Mouse (Mus musculus) embryonic facial prominence, embryonic 11.5 days (tissue): Measurements from ENCODE around the gene Myo1d. TPM values are rescaled to one million over a fixed set of nuclear protein-coding genes. Genes with fewer than 3 reads are reported as not detected.

ENCODE experiments used
- ATAC-seq: fragments of 200-750 bp; cut with Nextera tagmentation; replicated peaks from 2 replicates; pipeline ENCODE4 v1.8.0; 2017; ENCODE audit warnings: low read depth; ENCODE audit not compliant: insufficient number of reproducible peaks, low FRiP score, low TSS enrichment
- DNase-seq: peaks from one replicate; pipeline ENCODE4 v3.0.0-alpha.2; 2015; ENCODE audit warnings: low spot score
- H3K27ac ChIP-seq: fragments of 300-500 bp; sonication (generic); replicated peaks from 2 replicates; pipeline ENCODE4 v1.5.1; 2014; ENCODE audit warnings: mild to moderate bottlenecking, low read depth, low read length, control low read depth
- H3K27me3 ChIP-seq: fragments of 300-500 bp; sonication (generic); 2 replicates; pipeline ENCODE4 v1.6.1; 2014; ENCODE audit warnings: mild to moderate bottlenecking, low read length, moderate library complexity, mixed read lengths; ENCODE audit not compliant: control insufficient read depth, insufficient read depth
- H3K36me3 ChIP-seq: fragments of 300-500 bp; sonication (generic); replicated peaks from 2 replicates; pipeline ENCODE4 v1.6.1; 2014; ENCODE audit warnings: low read depth, mild to moderate bottlenecking, low read length, moderate library complexity, mixed read lengths; ENCODE audit not compliant: control insufficient read depth, insufficient read depth
- H3K4me1 ChIP-seq: fragments of 300-500 bp; sonication (generic); 2 replicates; pipeline ENCODE4 v1.6.1; 2014; ENCODE audit warnings: low read length, mixed read lengths; ENCODE audit not compliant: control insufficient read depth, insufficient read depth
- H3K4me2 ChIP-seq: fragments of 300-500 bp; sonication (generic); 2 replicates; pipeline ENCODE4 v1.6.1; 2014; ENCODE audit warnings: low read depth, mild to moderate bottlenecking, control low read depth, low read length, moderate library complexity
- H3K4me3 ChIP-seq: fragments of 300-500 bp; sonication (generic); 2 replicates; pipeline ENCODE4 v1.5.1; 2014; ENCODE audit warnings: low read depth, low read length, control low read depth
- H3K9ac ChIP-seq: fragments of 300-500 bp; sonication (generic); replicated peaks from 2 replicates; pipeline ENCODE4 v1.6.1; 2014; ENCODE audit warnings: mild to moderate bottlenecking, control low read depth, low read length
- H3K9me3 ChIP-seq: fragments of 300-500 bp; sonication (generic); replicated peaks from 2 replicates; pipeline ENCODE4 v1.6.1; 2016; ENCODE audit warnings: mild to moderate bottlenecking, low read length, inconsistent platforms, mixed read lengths; ENCODE audit not compliant: control insufficient read depth
- WGBS: fragments of 180-500 bp; shearing (Covaris S2); extraction: QIAGEN DNeasy Blood & Tissue Kit; methylation state at CpG from one replicate; pipeline ENCODE4 v1.1.7; 2014; 5-methylcytosine and 5-hydroxymethylcytosine counted together
- polyA plus RNA-seq: library from polyadenylated mRNA; unstranded; fragments of >200 nt; fragmentation: Nextera tagmentation; extraction: Ambion mirVana; gene quantifications from 2 replicates; pipeline ENCODE4 v1.2.1, GENCODE M21; 2014

The Myo1d gene
- polyA plus RNA-seq, 1 experiment from 2014 or later = 5.7 TPM

- peak within 1 kb of the TSS; percentile 86 for H3K9ac ChIP-seq
- H3K9me3 ChIP-seq = no peaks in the 10 kb centered on the region
- peak within 1 kb of the TSS; percentile 92 for H3K4me2 ChIP-seq
- WGBS = under 1% methylated on average over 50 of the region's 54 CpGs
- ATAC-seq = peak; percentile 83
- H3K36me3 ChIP-seq = peaks cover 5% of the 10 kb centered on the region
- H3K27me3 ChIP-seq = no peaks in the 10 kb centered on the region
- peak within 1 kb of the TSS; percentile 87 for H3K27ac ChIP-seq
- peak within 1 kb of the TSS; percentile 67 for H3K4me3 ChIP-seq
- DNase-seq = peak; percentile 59
- no peaks in the 10 kb centered on the region; the same call in 1 of the 2 replicates for H3K4me1 ChIP-seq
These were observed 30.4 kb upstream of the Myo1d start, which contains the start of gene Tmem98 for GRCm38 (mm10) chr11:80809993-80810821. Tmem98 (plus strand) TSS chr11:80810175.

GRCm38 (mm10) chr11:80809666-80809992 is 29.8 kb upstream of the Myo1d start:
- ATAC-seq (peak; percentile 40; the same call in 1 of the 2 replicates), DNase-seq (peak; percentile 36)
- Histone ChIP-seq H3K4me2 (peak overlapping the region; percentile 92), H3K27me3 (no peaks in the 10 kb centered on the region), H3K4me1 (no peaks in the 10 kb centered on the region; the same call in 1 of the 2 replicates), H3K9ac (peak overlapping the region; percentile 86), H3K36me3 (peaks cover 3% of the 10 kb centered on the region), H3K27ac (peak overlapping the region; percentile 87), H3K9me3 (no peaks in the 10 kb centered on the region), H3K4me3 (peak overlapping the region; percentile 67)
- WGBS = 24% methylated on average over 5 of the region's 6 CpGs

DNA sequence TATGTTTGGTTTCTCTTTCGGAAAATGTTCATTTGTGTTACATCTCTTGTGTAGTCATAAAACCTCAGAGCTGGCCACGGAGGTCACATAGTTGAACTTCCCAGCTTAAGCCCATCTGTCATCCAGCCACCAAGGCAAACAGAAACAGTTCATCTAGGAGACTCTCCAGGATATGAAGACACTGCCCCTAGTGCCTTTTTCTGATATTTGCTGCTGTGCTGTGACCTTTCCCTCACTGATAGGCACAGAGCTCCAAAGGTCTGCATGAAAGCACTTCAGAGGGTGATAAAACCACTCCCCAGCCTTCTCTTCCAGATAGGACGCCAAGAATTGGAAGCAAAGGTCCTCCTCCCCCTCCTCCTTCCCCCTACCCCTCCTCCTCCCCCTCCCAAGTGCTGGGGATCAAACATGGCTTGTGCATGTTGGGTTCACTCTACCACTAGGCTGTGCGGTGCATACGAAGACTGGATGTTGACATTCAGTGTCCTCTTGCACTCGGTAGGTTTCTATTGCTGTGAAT is 28.8 kb upstream of the Myo1d start:
- H3K27me3 ChIP-seq = no peaks in the 10 kb centered on the region
- no peak overlapping the region for H3K9ac ChIP-seq
- no peak overlapping the region for H3K27ac ChIP-seq
- WGBS = 75% methylated on average over 6 of the region's 6 CpGs
- no peaks in the 10 kb centered on the region; the same call in 1 of the 2 replicates for H3K4me1 ChIP-seq
- ATAC-seq (no peak), DNase-seq (no peak)
- no peak overlapping the region for H3K4me2 ChIP-seq
- no peak overlapping the region for H3K4me3 ChIP-seq
- no peaks in the 10 kb centered on the region for H3K9me3 ChIP-seq
- peaks cover 3% of the 10 kb centered on the region; the same call in 1 of the 2 replicates for H3K36me3 ChIP-seq

DNA sequence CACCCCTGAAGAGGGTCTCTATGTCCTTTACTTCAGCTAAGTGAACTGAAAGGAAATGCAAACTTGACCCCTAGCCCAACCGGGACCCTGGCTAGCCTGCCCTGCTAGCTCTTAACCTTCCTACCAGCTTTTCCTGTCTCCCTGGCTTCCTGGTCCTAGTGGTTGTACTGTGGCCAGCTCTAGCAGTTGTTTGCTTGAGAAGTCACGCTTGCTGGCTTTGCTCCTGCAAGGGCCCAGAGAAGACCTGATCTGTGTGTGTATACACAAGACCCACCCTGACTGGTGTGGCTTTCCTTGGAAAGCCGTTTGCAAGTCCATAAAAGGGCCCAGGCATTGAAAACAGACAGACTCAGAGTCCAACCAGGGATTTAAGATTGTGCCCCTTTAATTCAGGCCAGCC is 22.9 kb upstream of the Myo1d start:
- ATAC-seq (no peak), DNase-seq (no peak)
- Histone ChIP-seq H3K9me3 (no peaks in the 10 kb centered on the region), H3K4me2 (no peak overlapping the region), H3K27ac (no peak overlapping the region), H3K9ac (no peak overlapping the region), H3K36me3 (no peaks in the 10 kb centered on the region), H3K4me1 (no peaks in the 10 kb centered on the region), H3K27me3 (no peaks in the 10 kb centered on the region), H3K4me3 (no peak overlapping the region)
- 42% methylated on average over 3 of the region's 3 CpGs for WGBS

DNA sequence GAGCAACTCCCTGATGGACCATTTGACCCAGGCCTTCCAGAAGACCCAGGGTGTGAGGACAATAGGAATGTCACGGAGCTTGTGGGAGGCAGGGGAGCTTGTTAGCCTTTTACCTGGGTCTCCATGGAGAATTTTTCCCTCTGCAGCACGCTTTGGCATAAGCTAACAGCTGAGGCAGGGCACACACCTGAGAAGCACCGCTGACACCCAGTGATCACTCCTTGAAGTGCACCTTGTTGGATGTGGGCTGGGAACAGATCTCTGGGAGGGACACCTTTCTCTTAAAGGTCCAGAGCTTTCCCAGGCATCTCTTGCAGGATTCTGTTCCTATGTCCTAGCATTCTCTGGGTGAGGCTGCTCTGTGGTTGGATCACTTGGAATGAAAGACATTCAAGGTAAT is 20.2 kb upstream of the Myo1d start:
- Histone ChIP-seq H3K9me3 (no peaks in the 10 kb centered on the region), H3K4me1 (no peaks in the 10 kb centered on the region), H3K4me2 (no peak overlapping the region), H3K27me3 (no peaks in the 10 kb centered on the region), H3K27ac (no peak overlapping the region), H3K9ac (no peak overlapping the region), H3K36me3 (no peaks in the 10 kb centered on the region), H3K4me3 (no peak overlapping the region)
- no peak for ATAC-seq
- 39% methylated on average over 3 of the region's 3 CpGs for WGBS
- peak; percentile 12 for DNase-seq

DNA sequence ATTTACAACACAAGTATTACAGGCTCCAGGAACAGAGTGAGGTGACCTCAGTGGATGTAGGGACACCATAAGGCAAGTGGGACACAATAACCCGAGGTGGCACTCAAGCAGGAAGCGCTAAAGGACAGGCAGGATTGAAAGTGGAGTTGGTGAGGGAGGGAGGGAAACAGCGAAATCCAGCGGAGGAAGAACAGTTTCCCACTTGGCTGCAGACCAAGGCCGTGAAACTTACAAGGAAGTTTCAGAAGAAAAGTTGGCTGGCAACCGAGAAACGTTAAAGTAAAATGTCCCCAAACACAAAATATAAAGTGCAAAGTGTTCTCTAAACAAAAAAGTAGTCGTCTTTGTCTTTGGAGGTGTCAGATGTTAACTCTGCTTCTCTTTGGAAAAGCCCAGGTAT is 15.6 kb upstream of the Myo1d start:
- Histone ChIP-seq H3K9me3 (no peaks in the 10 kb centered on the region), H3K4me1 (no peaks in the 10 kb centered on the region), H3K27ac (no peak overlapping the region), H3K4me3 (no peak overlapping the region), H3K27me3 (no peaks in the 10 kb centered on the region), H3K9ac (no peak overlapping the region), H3K36me3 (no peaks in the 10 kb centered on the region), H3K4me2 (no peak overlapping the region)
- no peak for ATAC-seq
- WGBS = 82% methylated on average over 8 of the region's 8 CpGs
- DNase-seq = no peak

DNA sequence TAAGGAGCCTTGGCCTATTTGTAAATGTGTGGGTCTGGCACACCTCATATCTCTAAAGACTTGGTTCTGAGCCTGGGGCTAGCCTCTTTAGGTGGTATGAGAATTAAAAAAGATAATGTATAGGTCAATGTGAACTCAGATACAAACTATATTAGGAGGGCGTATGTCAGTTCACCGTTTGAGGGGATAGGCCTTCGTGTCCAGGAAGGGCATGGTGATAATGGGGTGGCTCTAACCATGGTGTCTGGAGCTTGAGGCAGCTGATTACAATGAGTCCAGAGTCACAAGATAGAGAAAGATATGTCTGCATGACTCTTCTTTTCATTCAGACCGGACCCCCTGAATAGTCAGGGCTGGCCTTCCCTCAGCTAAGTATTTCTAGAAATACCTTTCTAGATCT is 14.5 kb upstream of the Myo1d start:
- 89% methylated on average over 4 of the region's 4 CpGs for WGBS

DNA sequence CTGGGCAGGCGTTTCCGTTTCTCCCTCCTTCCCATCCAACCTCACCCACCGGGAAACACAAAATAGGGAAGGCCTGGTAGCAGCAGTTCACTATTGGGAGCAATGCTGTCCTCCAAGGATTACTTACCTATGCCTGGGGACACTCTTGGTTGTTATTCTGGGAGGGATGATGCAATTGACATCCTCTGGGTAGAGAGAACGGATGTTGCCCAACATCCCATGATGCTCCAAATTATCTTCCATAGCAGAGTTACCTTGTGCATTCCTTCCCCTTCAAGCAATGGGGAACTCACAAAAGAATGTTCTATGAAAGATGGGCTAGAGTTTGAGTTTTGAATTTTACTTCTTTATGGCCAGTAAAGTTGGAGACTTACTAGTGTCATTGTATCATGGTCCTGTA is 13.6 kb upstream of the Myo1d start:
- H3K27me3 ChIP-seq = no peaks in the 10 kb centered on the region

More for the DNA sequence above, 14.5 kb upstream of the Myo1d start:
- no peak for DNase-seq
- H3K9me3 ChIP-seq = no peaks in the 10 kb centered on the region
- ATAC-seq = no peak
- no peak overlapping the region for H3K27ac ChIP-seq
- no peaks in the 10 kb centered on the region for H3K27me3 ChIP-seq
- H3K4me2 ChIP-seq = no peak overlapping the region
- H3K36me3 ChIP-seq = no peaks in the 10 kb centered on the region
- H3K9ac ChIP-seq = no peak overlapping the region
- H3K4me3 ChIP-seq = no peak overlapping the region
- H3K4me1 ChIP-seq = no peaks in the 10 kb centered on the region

More for the DNA sequence above, 13.6 kb upstream of the Myo1d start:
- DNase-seq (no peak), ATAC-seq (no peak)
- H3K4me2 ChIP-seq = no peak overlapping the region
- no peaks in the 10 kb centered on the region for H3K4me1 ChIP-seq
- H3K4me3 ChIP-seq = no peak overlapping the region
- H3K9ac ChIP-seq = no peak overlapping the region
- no peak overlapping the region for H3K27ac ChIP-seq
- no peaks in the 10 kb centered on the region for H3K9me3 ChIP-seq
- 82% methylated on average over 4 of the region's 4 CpGs for WGBS
- H3K36me3 ChIP-seq = no peaks in the 10 kb centered on the region
